Mouse (Mus musculus): Measurements from ENCODE around the gene Epb41l2. TPM values are rescaled to one million over a fixed set of nuclear protein-coding genes. Genes with fewer than 3 reads are reported as not detected.

Gene Epb41l2
- polyA plus RNA-seq, 1 experiment from 2014 or later: 20.7 TPM

DNA sequence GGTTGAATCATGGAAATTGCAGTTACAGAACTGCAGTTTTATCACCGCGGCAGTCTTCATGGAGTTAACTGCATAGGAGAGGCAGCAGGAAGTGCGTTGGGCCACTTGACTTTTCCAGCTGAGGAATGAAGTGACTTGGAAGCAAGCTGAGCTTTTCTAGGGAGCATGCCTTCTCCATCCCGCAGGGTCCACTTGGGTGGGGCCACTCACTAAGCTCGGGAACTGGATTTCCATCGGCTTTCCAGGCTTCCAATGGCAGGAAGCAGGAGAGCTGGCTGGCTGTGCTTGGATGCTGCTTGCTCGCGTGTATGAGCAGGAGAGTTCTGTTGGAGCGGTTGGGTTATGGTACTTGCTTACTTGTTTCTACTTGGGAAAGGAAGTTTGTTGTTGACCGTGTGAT lies 72.8 kb downstream of the Epb41l2 start:
- 75% methylated on average over 10 of the region's 10 CpGs for WGBS
- ATAC-seq (replicated peaks): no peak
- Histone ChIP-seq H3K27ac (replicated peaks) (no peak overlapping the region), H3K9ac (replicated peaks) (no peak overlapping the region), H3K36me3 (no peaks in the 10 kb centered on the region), H3K9me3 (no peaks in the 10 kb centered on the region), H3K27me3 (no peaks in the 10 kb centered on the region), H3K4me1 (0 out of 2 replicates have a peak, but pooled peaks cover 3% of the 10 kb centered on the region), H3K4me3 (no peak overlapping the region), H3K4me2 (replicated peaks) (no peak overlapping the region)

DNA sequence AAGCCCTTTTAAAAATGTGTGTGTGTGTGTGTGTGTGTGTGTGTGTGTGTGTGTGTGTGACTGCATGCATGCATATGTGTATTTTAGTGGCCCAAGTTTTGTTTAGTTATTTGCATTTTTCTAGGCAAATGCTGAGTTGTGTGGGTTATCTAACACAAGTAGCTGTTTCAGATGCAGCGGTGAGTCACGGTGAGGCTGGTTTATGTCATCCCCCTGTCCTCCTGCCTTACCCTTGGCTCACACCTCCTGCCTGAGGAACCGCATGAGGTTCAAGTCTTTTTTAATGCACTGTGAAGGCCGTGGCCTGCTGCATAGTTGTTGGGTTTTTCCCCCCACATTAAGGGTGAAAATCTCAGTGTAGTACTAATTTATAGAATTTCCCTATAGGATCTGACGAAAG lies 73.3 kb downstream of the Epb41l2 start:
- Histone ChIP-seq H3K9ac (replicated peaks) (no peak overlapping the region), H3K27me3 (no peaks in the 10 kb centered on the region), H3K4me3 (no peak overlapping the region), H3K36me3 (no peaks in the 10 kb centered on the region), H3K4me1 (0 out of 2 replicates have a peak, but pooled peaks cover 3% of the 10 kb centered on the region), H3K4me2 (replicated peaks) (no peak overlapping the region), H3K9me3 (no peaks in the 10 kb centered on the region), H3K27ac (replicated peaks) (no peak overlapping the region)
- WGBS: 67% methylated on average over 5 of the region's 5 CpGs
- no peak for ATAC-seq (replicated peaks)

DNA sequence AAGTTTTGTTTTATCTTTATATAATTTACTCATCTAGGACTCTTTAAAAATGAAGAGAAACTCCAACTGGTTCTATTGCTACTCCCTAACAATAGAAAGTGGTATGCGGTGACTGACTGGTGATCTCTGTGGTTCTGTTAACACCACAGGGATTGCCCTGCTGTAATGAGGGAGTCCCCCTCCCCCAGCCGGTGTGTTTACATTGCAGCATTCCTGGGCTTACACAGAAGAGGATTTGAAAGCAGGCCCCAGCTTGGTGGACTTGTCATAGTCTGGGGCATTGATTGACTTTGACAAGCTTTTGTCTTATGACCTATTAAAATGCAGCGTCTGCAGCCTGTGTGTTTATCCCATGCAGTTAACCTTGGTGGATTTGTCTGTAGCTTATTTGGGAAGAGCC lies 73.9 kb downstream of the Epb41l2 start:
- Histone ChIP-seq H3K27me3 (no peaks in the 10 kb centered on the region), H3K4me2 (replicated peaks) (no peak overlapping the region), H3K4me1 (0 out of 2 replicates have a peak, but pooled peaks cover 3% of the 10 kb centered on the region), H3K4me3 (no peak overlapping the region), H3K9me3 (no peaks in the 10 kb centered on the region), H3K9ac (replicated peaks) (no peak overlapping the region), H3K27ac (replicated peaks) (no peak overlapping the region), H3K36me3 (no peaks in the 10 kb centered on the region)
- WGBS: 13% methylated on average over 3 of the region's 3 CpGs
- ATAC-seq (replicated peaks): no peak

DNA sequence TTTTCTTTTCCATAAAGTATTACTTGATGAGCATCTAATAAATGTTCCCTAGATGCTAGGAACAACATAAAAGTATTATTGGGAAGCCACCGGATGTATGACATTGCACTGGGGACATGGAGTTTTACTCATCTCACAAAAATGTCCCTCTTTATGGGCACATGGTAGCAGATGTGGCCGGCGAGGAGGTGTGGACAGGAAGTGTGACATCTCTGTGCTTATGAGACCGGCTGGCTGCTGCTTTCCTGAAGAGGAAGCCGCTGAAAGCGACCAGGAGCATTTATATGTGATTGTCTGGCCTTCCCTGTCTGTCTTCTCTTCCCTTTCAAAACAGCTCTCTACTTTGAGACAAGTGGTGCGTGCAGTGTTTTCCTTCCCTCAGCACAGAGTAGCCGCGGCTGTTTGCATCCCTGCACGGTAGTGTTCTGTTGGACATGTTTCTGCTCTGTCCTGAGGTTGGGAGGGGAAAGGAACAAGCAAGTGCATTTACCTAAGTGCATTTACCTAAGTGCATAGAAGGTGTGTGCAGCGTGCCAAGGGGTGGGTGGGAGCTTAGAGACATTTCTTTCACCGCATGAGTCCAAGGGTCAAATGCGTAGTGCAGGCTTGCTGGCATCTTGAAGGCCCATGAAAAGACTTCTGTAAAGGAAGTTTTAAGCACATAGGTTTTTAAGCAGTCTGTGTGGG lies 74.9 kb downstream of the Epb41l2 start:
- ATAC-seq (replicated peaks): no peak
- Histone ChIP-seq H3K4me2 (replicated peaks) (no peak overlapping the region), H3K4me1 (no peaks in the 10 kb centered on the region), H3K36me3 (no peaks in the 10 kb centered on the region), H3K9ac (replicated peaks) (no peak overlapping the region), H3K9me3 (no peaks in the 10 kb centered on the region), H3K4me3 (no peak overlapping the region), H3K27ac (replicated peaks) (no peak overlapping the region), H3K27me3 (no peaks in the 10 kb centered on the region)
- 73% methylated on average over 13 of the region's 13 CpGs for WGBS

DNA sequence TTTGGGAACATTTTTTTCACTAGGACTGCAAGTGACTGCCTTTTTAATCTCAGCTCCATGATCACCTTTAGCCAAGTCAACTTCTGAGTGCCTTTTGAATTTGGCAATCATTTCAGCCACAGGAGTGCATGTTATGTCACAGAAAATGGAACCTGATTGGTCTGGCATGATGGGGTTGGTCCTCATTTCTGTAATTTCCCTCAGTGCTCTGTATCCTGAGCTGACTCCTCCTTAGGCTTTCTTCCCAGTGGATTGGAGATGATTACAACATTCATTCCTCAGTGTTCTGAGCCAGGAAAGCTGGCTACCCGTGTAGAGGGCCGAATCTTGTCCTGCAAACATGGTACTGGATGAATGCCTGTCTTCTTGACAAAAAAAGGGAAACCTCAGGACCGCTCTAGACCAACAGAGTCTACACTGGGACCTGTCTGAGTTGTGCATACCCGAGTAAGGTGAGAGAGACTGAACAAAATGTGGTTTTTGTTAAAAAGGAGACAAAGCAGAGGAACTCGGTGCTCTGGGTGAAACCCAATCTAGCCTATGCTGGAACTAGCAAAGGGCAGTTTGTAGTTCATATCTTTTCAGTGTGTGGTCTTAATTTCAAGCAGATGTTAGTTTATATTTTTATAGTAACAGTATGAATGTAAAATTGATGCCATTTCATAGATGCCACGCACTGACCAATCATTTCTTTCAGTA lies 77.3 kb downstream of the Epb41l2 start:
- H3K36me3 ChIP-seq: no peaks in the 10 kb centered on the region
- H3K4me3 ChIP-seq: no peak overlapping the region
- H3K4me1 ChIP-seq: no peaks in the 10 kb centered on the region
- H3K27ac ChIP-seq (replicated peaks): no peak overlapping the region
- no peak overlapping the region for H3K9ac ChIP-seq (replicated peaks)
- no peaks in the 10 kb centered on the region for H3K9me3 ChIP-seq
- no peak for ATAC-seq (replicated peaks)
- H3K27me3 ChIP-seq: no peaks in the 10 kb centered on the region
- no peak overlapping the region for H3K4me2 ChIP-seq (replicated peaks)
- 89% methylated on average over 6 of the region's 6 CpGs for WGBS

DNA sequence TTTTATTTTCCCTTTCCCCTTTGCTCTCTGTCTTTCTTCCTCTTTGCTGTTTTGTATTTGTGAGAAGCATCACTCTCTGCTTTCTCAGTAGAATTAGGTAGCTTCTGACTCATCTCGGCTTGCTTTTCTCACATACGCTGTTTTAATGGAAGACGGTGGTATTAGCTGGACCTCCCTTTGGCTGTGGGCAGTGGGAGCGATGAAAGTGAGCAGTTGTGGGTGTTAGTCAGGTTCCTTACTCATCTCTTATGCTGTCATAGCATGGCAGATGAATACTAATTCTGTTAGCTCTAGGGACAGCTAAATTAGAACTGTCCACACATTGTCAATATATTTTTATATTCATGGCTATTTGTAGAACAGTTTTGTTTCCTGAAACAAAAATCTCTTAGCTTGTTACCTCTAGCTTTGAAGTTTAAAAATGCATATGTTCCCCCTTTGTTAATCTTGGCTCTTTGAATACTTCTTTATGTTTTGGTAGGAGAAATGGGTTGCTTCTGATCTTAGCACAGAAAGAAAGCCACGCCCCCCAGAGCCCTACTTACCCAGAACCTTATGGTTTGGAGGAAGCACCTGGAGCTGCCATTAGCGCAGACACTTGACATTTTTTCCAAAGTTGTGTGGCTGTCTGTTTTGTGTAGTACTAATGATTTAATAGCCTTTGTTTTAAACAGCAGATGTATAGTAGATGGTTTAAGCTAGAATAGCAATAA lies 78.1 kb downstream of the Epb41l2 start:
- H3K4me2 ChIP-seq (replicated peaks): no peak overlapping the region

DNA sequence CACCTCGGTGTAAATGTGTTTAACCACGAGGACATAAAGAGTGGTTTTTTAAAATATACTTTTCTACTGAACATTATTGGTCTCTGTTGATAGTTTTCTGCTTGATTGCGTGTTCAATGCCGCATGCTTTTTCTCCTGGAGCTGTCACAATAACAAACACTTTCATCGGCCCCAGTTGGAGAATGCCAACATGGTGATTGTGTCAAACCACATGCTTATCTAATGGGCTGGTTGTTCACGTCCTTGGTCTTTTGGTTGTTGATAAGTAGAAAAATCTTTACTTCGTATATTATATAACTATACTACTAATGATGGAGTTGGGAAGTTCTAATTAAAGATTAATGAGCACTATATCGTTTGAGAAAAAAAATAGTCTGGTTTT lies 78.7 kb downstream of the Epb41l2 start:
- no peaks in the 10 kb centered on the region for H3K9me3 ChIP-seq
- no peaks in the 10 kb centered on the region for H3K4me1 ChIP-seq
- H3K9ac ChIP-seq (replicated peaks): no peak overlapping the region
- no peaks in the 10 kb centered on the region for H3K36me3 ChIP-seq
- no peak overlapping the region for H3K4me3 ChIP-seq
- ATAC-seq (replicated peaks): no peak
- no peaks in the 10 kb centered on the region for H3K27me3 ChIP-seq
- H3K27ac ChIP-seq (replicated peaks): no peak overlapping the region
- no peak overlapping the region for H3K4me2 ChIP-seq (replicated peaks)
- WGBS: 70% methylated on average over 8 of the region's 8 CpGs

More for the DNA sequence above, 78.1 kb downstream of the Epb41l2 start:
- Histone ChIP-seq H3K36me3 (no peaks in the 10 kb centered on the region), H3K9ac (replicated peaks) (no peak overlapping the region), H3K4me3 (no peak overlapping the region), H3K27me3 (no peaks in the 10 kb centered on the region), H3K27ac (replicated peaks) (no peak overlapping the region), H3K9me3 (no peaks in the 10 kb centered on the region), H3K4me1 (no peaks in the 10 kb centered on the region)
- ATAC-seq (replicated peaks): no peak
- 93% methylated on average over 6 of the region's 6 CpGs for WGBS

DNA sequence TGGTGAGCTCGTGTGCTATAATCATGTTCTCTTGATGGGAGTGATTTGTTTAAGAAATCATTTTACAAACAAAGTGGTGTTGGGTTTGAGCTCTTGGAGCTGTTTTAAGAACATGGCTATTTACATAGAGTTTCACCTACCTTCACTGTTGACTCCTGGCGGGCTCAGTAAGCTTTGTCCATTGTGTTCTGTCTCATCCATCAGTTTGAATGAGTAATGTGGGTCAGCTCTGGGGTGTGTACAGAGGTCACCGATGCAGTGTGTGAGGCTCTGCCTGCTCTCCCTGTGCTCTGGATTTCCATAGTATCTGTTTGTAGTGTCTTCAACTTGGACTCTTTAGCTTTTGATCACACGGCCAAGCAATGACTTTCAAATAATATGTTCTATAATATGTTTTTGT lies 79.6 kb downstream of the Epb41l2 start:
- Histone ChIP-seq H3K4me1 (no peaks in the 10 kb centered on the region), H3K4me2 (replicated peaks) (no peak overlapping the region), H3K27me3 (no peaks in the 10 kb centered on the region), H3K4me3 (no peak overlapping the region), H3K36me3 (no peaks in the 10 kb centered on the region), H3K9ac (replicated peaks) (no peak overlapping the region), H3K27ac (replicated peaks) (no peak overlapping the region), H3K9me3 (no peaks in the 10 kb centered on the region)
- WGBS: 91% methylated on average over 4 of the region's 4 CpGs
- no peak for ATAC-seq (replicated peaks)

DNA sequence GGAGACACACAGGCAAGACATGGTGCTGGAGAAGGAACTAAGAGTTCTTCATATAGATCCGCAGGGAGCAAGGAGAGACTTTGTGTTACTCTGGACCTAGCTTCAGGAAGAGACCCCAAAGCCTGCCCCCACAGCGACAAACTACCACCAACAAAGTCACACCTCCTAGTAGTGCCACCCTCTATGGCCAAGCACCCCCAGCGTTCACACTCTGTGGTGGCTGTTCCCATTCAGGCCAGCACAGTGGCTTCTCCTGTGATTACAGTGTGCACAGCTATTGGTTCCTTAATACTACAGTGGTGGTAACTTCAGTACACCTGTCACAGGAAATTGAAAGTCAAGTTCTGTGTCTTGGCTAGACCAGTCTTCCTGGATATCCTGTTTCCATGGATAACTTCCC lies 80.3 kb downstream of the Epb41l2 start:
- Histone ChIP-seq H3K9ac (replicated peaks) (no peak overlapping the region), H3K27ac (replicated peaks) (no peak overlapping the region), H3K4me2 (replicated peaks) (no peak overlapping the region), H3K4me3 (no peak overlapping the region), H3K4me1 (no peaks in the 10 kb centered on the region), H3K9me3 (no peaks in the 10 kb centered on the region), H3K27me3 (no peaks in the 10 kb centered on the region), H3K36me3 (no peaks in the 10 kb centered on the region)
- 95% methylated on average over 3 of the region's 3 CpGs for WGBS
- ATAC-seq (replicated peaks): no peak

DNA sequence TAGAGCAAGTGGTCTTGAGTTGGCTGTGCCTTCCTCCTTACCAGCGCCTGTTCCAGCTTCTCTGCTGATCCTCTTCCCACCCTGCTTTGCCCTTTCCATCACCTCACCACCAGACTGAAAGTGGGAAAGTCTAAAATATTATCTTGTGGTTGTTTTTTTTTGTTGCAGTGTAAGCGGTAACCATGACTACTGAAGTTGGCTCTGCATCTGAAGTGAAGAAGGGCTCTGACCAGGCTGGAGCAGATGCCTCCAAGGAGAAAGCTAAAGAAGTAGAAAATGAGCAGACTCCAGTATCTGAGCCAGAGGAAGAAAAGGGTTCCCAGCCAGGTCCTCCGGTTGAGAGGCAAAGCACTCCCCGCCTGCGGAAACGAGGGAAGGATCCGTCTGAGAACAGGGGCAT lies 81.8 kb downstream of the Epb41l2 start:
- 95% methylated on average over 7 of the region's 7 CpGs for WGBS
- Histone ChIP-seq H3K4me2 (replicated peaks) (no peak overlapping the region), H3K9me3 (no peaks in the 10 kb centered on the region), H3K27ac (replicated peaks) (no peak overlapping the region), H3K27me3 (no peaks in the 10 kb centered on the region), H3K36me3 (no peaks in the 10 kb centered on the region), H3K4me1 (no peaks in the 10 kb centered on the region), H3K4me3 (no peak overlapping the region), H3K9ac (replicated peaks) (no peak overlapping the region)
- ATAC-seq (replicated peaks): no peak

DNA sequence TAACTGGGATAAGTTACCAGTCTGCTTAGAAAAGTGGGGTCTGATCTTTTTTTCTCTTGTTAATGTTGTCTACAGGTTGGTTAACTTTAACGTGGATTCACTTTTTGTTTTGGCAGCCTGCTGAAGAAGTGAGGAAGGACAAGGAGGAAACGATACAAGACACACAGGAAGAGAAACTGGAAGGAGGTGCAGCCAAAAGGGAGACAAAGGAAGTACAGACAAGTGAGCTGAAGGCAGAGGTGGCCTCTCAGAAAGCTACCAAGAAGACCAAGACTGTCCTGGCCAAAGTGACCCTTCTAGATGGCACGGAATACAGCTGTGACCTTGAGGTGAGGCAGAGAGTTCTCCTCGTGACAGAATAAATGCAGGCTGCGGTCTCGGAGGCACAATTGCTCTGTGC lies 84.0 kb downstream of the Epb41l2 start:
- no peak overlapping the region for H3K9ac ChIP-seq (replicated peaks)
- H3K27ac ChIP-seq (replicated peaks): no peak overlapping the region
- WGBS: 86% methylated on average over 6 of the region's 6 CpGs
- no peak overlapping the region for H3K4me2 ChIP-seq (replicated peaks)
- no peaks in the 10 kb centered on the region for H3K9me3 ChIP-seq
- H3K27me3 ChIP-seq: no peaks in the 10 kb centered on the region
- H3K4me3 ChIP-seq: no peak overlapping the region
- ATAC-seq (replicated peaks): no peak
- H3K36me3 ChIP-seq: no peaks in the 10 kb centered on the region
- no peaks in the 10 kb centered on the region for H3K4me1 ChIP-seq

DNA sequence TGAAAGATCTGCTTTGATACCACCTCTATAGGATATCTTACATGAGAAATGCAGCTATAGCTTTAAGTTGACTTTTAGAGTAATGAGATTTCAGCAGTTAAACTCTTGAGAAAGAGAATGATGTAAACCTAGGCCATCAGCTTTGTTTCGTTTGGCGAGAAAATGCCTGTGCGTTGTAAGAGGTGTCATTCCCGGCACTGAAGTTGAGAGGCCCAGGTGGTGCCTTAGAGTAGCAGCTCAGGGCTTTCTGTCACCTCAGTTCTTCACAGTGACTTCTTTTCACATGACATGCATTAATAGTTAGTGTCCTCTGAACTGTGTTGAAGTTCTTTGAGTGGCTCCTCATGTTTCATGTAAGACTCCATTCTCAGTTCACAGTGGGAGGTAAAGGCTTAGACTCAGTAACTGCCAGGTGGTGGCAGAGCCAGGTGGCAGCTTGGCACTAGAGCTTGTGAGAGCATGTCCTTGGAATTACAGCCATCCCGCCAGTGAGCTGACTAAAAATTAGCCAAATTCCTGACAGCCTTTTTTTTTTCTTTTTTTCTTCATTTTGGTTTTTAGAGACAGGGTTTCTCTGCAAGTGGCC lies 84.7 kb downstream of the Epb41l2 start:
- Histone ChIP-seq H3K9me3 (no peaks in the 10 kb centered on the region), H3K27ac (replicated peaks) (no peak overlapping the region), H3K4me3 (no peak overlapping the region), H3K4me1 (no peaks in the 10 kb centered on the region), H3K4me2 (replicated peaks) (no peak overlapping the region), H3K27me3 (no peaks in the 10 kb centered on the region), H3K9ac (replicated peaks) (no peak overlapping the region), H3K36me3 (no peaks in the 10 kb centered on the region)
- ATAC-seq (replicated peaks): no peak
- 68% methylated on average over 5 of the region's 5 CpGs for WGBS
